In genomic region chr5:24451264-24452029, GRCm38 (mm10) we compare ENCODE assay signal across 8 mouse cellular contexts. TPM values are rescaled to one million over a fixed set of nuclear protein-coding genes. Genes with fewer than 3 reads are reported as not detected.
DNase-seq lines count a peak whose midpoint lies in the region; ATAC-seq and TF ChIP-seq lines count a peak whose summit lies in the region.

No protein-coding gene starts in this region.

- no peaks in the 10 kb centered on the region for H3K36me3 ChIP-seq in heart, embryonic 12.5 days
- no peaks in the 10 kb centered on the region for H3K36me3 ChIP-seq in kidney, postnatal 0 days (ENCODE audit: insufficient read depth, low read length)
- H3K36me3 ChIP-seq in liver, embryonic 14.5 days (replicated peaks; ENCODE audit: control insufficient read depth, insufficient read depth, low read depth) = no peaks in the 10 kb centered on the region
- H3K36me3 ChIP-seq in neural tube, embryonic 11.5 days (ENCODE audit: control insufficient read depth, insufficient read depth, low read length) = peaks cover 2% of the 10 kb centered on the region; the same call in 1 of the 2 replicates
- no peaks in the 10 kb centered on the region for H3K36me3 ChIP-seq in stomach, embryonic 16.5 days (ENCODE audit: control insufficient read depth, insufficient read depth, low read length)

- peak; percentile 63 for ATAC-seq in erythroblast, adult 5-6 weeks (replicated peaks; ENCODE audit: low FRiP score, poor library complexity, severe bottlenecking)
- ATAC-seq in heart, embryonic 12.5 days (ENCODE audit: insufficient number of reproducible peaks, low FRiP score) = peak; percentile 85
- ATAC-seq in kidney, postnatal 0 days (replicated peaks; ENCODE audit: low FRiP score, low read depth) = peak; percentile 67
- peak; percentile 78 for ATAC-seq in liver, embryonic 14.5 days (ENCODE audit: insufficient read depth)
- peak; percentile 64 for ATAC-seq in neural tube, embryonic 11.5 days (ENCODE audit: insufficient read depth, low FRiP score, low TSS enrichment)
- peak; percentile 86 for ATAC-seq in stomach, embryonic 16.5 days (ENCODE audit: insufficient read depth, low FRiP score)

- H3K27ac ChIP-seq in heart, embryonic 12.5 days (ENCODE audit: poor library complexity, severe bottlenecking) = peak overlapping the region; percentile 96
- peak overlapping the region; percentile 86 for H3K27ac ChIP-seq in kidney, postnatal 0 days
- peak overlapping the region; percentile 81 for H3K27ac ChIP-seq in liver, embryonic 14.5 days
- H3K27ac ChIP-seq in neural tube, embryonic 11.5 days (ENCODE audit: low read depth, low read length) = peak overlapping the region; percentile 95
- peak overlapping the region; percentile 95 for H3K27ac ChIP-seq in stomach, embryonic 16.5 days (ENCODE audit: low read length)

- peak; percentile 94 for DNase-seq in CD4-positive, CD25-positive, alpha-beta regulatory T cell, adult 2 months (ENCODE audit: low read depth, low spot score)
- peak; percentile 97 for DNase-seq in brain, embryonic 14.5 days (ENCODE audit: low read depth)
- DNase-seq in kidney, postnatal 0 days (ENCODE audit: low spot score) = peak; percentile 95
- peak; percentile 71 to 73 (median 71) for DNase-seq in liver, embryonic 14.5 days (ENCODE audit: low read depth in 3 of 3, low spot score in 3 of 3)
- DNase-seq in neural tube, embryonic 11.5 days (ENCODE audit: low spot score) = peak; percentile 90

- H3K9me3 ChIP-seq in heart, embryonic 12.5 days (replicated peaks) = no peaks in the 10 kb centered on the region
- no peaks in the 10 kb centered on the region for H3K9me3 ChIP-seq in kidney, postnatal 0 days (replicated peaks; ENCODE audit: low read length)
- H3K9me3 ChIP-seq in liver, embryonic 14.5 days (ENCODE audit: control insufficient read depth, low read length) = no peaks in the 10 kb centered on the region
- H3K9me3 ChIP-seq in neural tube, embryonic 11.5 days (ENCODE audit: control insufficient read depth, low read length) = no peaks in the 10 kb centered on the region
- H3K9me3 ChIP-seq in stomach, embryonic 16.5 days (replicated peaks; ENCODE audit: control insufficient read depth, low read length) = no peaks in the 10 kb centered on the region

- H3K4me2 ChIP-seq in heart, embryonic 12.5 days = peak overlapping the region; percentile 88
- H3K4me2 ChIP-seq in kidney, postnatal 0 days (ENCODE audit: low read length) = peak overlapping the region; percentile 97
- H3K4me2 ChIP-seq in liver, embryonic 14.5 days (ENCODE audit: low read depth) = peak overlapping the region; percentile 100
- peak overlapping the region; percentile 93 for H3K4me2 ChIP-seq in neural tube, embryonic 11.5 days (ENCODE audit: low read depth)
- H3K4me2 ChIP-seq in stomach, embryonic 16.5 days (ENCODE audit: low read depth, low read length) = peak overlapping the region; percentile 85

- H3K4me1 ChIP-seq in heart, embryonic 12.5 days (replicated peaks) = peaks cover 46% of the 10 kb centered on the region
- H3K4me1 ChIP-seq in kidney, postnatal 0 days (replicated peaks; ENCODE audit: insufficient read depth, low read length) = peaks cover 24% of the 10 kb centered on the region
- H3K4me1 ChIP-seq in liver, embryonic 14.5 days (replicated peaks; ENCODE audit: control insufficient read depth in 2 of 2, insufficient read depth in 2 of 2, low read length in 1 of 2) = peaks cover 28% of the 10 kb centered on the region in 2 experiments
- peaks cover 41% of the 10 kb centered on the region for H3K4me1 ChIP-seq in neural tube, embryonic 11.5 days (ENCODE audit: control insufficient read depth, insufficient read depth, low read length)
- peaks cover 49% of the 10 kb centered on the region for H3K4me1 ChIP-seq in stomach, embryonic 16.5 days (ENCODE audit: control insufficient read depth, insufficient read depth, low read length)

- peak overlapping the region; percentile 99 for H3K9ac ChIP-seq in heart, embryonic 12.5 days
- H3K9ac ChIP-seq in kidney, postnatal 0 days (ENCODE audit: low read depth, low read length) = peak overlapping the region; percentile 77
- peak overlapping the region; percentile 89 for H3K9ac ChIP-seq in liver, embryonic 14.5 days (replicated peaks)
- H3K9ac ChIP-seq in neural tube, embryonic 11.5 days (ENCODE audit: low read length) = peak overlapping the region; percentile 96
- H3K9ac ChIP-seq in stomach, embryonic 16.5 days (ENCODE audit: low read length) = peak overlapping the region; percentile 97

- no peak for TF ChIP-seq CTCF in brain, embryonic 14.5 days (IDR thresholded peaks at IDR 0.05; ENCODE audit: borderline replicate concordance, extremely low read depth, insufficient read depth, insufficient read length)
- no peak for TF ChIP-seq CTCF in kidney, postnatal 0 days (IDR thresholded peaks at IDR 0.05; ENCODE audit: low read depth)
- no peak for TF ChIP-seq CTCF in liver, embryonic 14.5 days (IDR thresholded peaks at IDR 0.05; ENCODE audit: low read depth)

- 1% methylated on average over 51 of the region's 66 CpGs for WGBS in heart, embryonic 12.5 days
- 5% methylated on average over 42 of the region's 66 CpGs for WGBS in kidney, postnatal 0 days
- 1% methylated on average over 51 of the region's 66 CpGs for WGBS in liver, embryonic 14.5 days (ENCODE audit: insufficient replicate concordance)
- 3% methylated on average over 45 of the region's 66 CpGs for WGBS in neural tube, embryonic 11.5 days
- WGBS in stomach, embryonic 16.5 days = 3% methylated on average over 38 of the region's 66 CpGs

- peak overlapping the region; percentile 97 for H3K4me3 ChIP-seq in heart, embryonic 12.5 days
- H3K4me3 ChIP-seq in kidney, postnatal 0 days (replicated peaks; ENCODE audit: low read depth, low read length) = peak overlapping the region; percentile 74
- peak overlapping the region; percentile 90 to 94 for H3K4me3 ChIP-seq in liver, embryonic 14.5 days (ENCODE audit: insufficient read depth in 1 of 2, low read depth in 2 of 2, low read length in 2 of 2)
- peak overlapping the region; percentile 92 for H3K4me3 ChIP-seq in neural tube, embryonic 11.5 days (ENCODE audit: low read depth, low read length)
- H3K4me3 ChIP-seq in stomach, embryonic 16.5 days (replicated peaks; ENCODE audit: low read length) = peak overlapping the region; percentile 92

- H3K27me3 ChIP-seq in heart, embryonic 12.5 days (replicated peaks) = no peaks in the 10 kb centered on the region
- no peaks in the 10 kb centered on the region for H3K27me3 ChIP-seq in kidney, postnatal 0 days (ENCODE audit: insufficient read depth, low read length)
- H3K27me3 ChIP-seq in liver, embryonic 14.5 days (ENCODE audit: control insufficient read depth, insufficient read depth, low read length) = no peaks in the 10 kb centered on the region
- no peaks in the 10 kb centered on the region for H3K27me3 ChIP-seq in neural tube, embryonic 11.5 days (ENCODE audit: control insufficient read depth, insufficient read depth, low read length)
- no peaks in the 10 kb centered on the region for H3K27me3 ChIP-seq in stomach, embryonic 16.5 days (ENCODE audit: control insufficient read depth, insufficient read depth, low read length)

- TF ChIP-seq POLR2A in brain, embryonic 14.5 days (IDR thresholded peaks at IDR 0.05; ENCODE audit: borderline replicate concordance, extremely low read depth, insufficient read depth, insufficient read length, poor library complexity, severe bottlenecking) = peak; percentile 97

- TF ChIP-seq EP300 in liver, embryonic 14.5 days (IDR thresholded peaks at IDR 0.05; ENCODE audit: low read depth) = no peak

RNA-seq across cellular contexts. Expression of gene Agap3, which starts 0.5 kb away (rescaled TPM):
- polyA plus RNA-seq in brain, embryonic 14.5 days (2012; rRNA removed) = 176 and 244 TPM in 2 replicates
- total RNA-seq in erythroblast, adult 5-6 weeks (2015; ENCODE audit: low replicate concordance) = 1.0 and 3.5 TPM in 2 replicates
- 10.5 and 14.5 TPM in 2 replicates for total RNA-seq in erythroblast, adult 5-6 weeks (2017; ENCODE audit: low replicate concordance)
- polyA plus RNA-seq in heart, embryonic 12.5 days (2016; fragmentation: Nextera tagmentation; extraction: Ambion mirVana) = 34.9 and 35.2 TPM in 2 replicates
- 23.9 and 26.9 TPM in 2 replicates for polyA plus RNA-seq in kidney, postnatal 0 days (2015; fragmentation: Nextera tagmentation; extraction: Ambion mirVana)
- polyA plus RNA-seq in liver, embryonic 14.5 days (2012; rRNA removed) = 16.9 and 17.8 TPM in 2 replicates
- polyA plus RNA-seq in liver, embryonic 14.5 days (2014; fragmentation: Nextera tagmentation; extraction: Ambion mirVana) = 6.6 and 10.1 TPM in 2 replicates
- 61.0 and 72.0 TPM in 2 replicates for polyA plus RNA-seq in neural tube, embryonic 11.5 days (2014; fragmentation: Nextera tagmentation; extraction: Ambion mirVana)
- polyA plus RNA-seq in stomach, embryonic 16.5 days (2015; fragmentation: Nextera tagmentation; extraction: Ambion mirVana) = 13.0 and 14.7 TPM in 2 replicates

RNA-seq across cellular contexts. Expression of gene Tmub1, which starts 3.8 kb away (rescaled TPM):
- polyA plus RNA-seq in brain, embryonic 14.5 days (2012; rRNA removed) = 60.7 and 67.7 TPM in 2 replicates
- 2.9 and 3.7 TPM in 2 replicates for total RNA-seq in erythroblast, adult 5-6 weeks (2015; ENCODE audit: low replicate concordance)
- total RNA-seq in erythroblast, adult 5-6 weeks (2017; ENCODE audit: low replicate concordance) = 2.0 and 4.3 TPM in 2 replicates
- polyA plus RNA-seq in heart, embryonic 12.5 days (2016; fragmentation: Nextera tagmentation; extraction: Ambion mirVana) = 18.9 and 19.7 TPM in 2 replicates
- polyA plus RNA-seq in kidney, postnatal 0 days (2015; fragmentation: Nextera tagmentation; extraction: Ambion mirVana) = 27.0 and 28.0 TPM in 2 replicates
- polyA plus RNA-seq in liver, embryonic 14.5 days (2012; rRNA removed) = 5.3 and 7.6 TPM in 2 replicates
- polyA plus RNA-seq in liver, embryonic 14.5 days (2014; fragmentation: Nextera tagmentation; extraction: Ambion mirVana) = 4.0 and 6.5 TPM in 2 replicates
- 31.5 and 33.1 TPM in 2 replicates for polyA plus RNA-seq in neural tube, embryonic 11.5 days (2014; fragmentation: Nextera tagmentation; extraction: Ambion mirVana)
- polyA plus RNA-seq in stomach, embryonic 16.5 days (2015; fragmentation: Nextera tagmentation; extraction: Ambion mirVana) = 23.5 and 27.0 TPM in 2 replicates

RNA-seq across cellular contexts. Expression of gene Fastk, which starts 6.4 kb away (rescaled TPM):
- 152 and 248 TPM in 2 replicates for polyA plus RNA-seq in brain, embryonic 14.5 days (2012; rRNA removed)
- total RNA-seq in erythroblast, adult 5-6 weeks (2015; ENCODE audit: low replicate concordance) = 9.2 and 25.1 TPM in 2 replicates
- 4.3 and 9.1 TPM in 2 replicates for total RNA-seq in erythroblast, adult 5-6 weeks (2017; ENCODE audit: low replicate concordance)
- 172 and 175 TPM in 2 replicates for polyA plus RNA-seq in heart, embryonic 12.5 days (2016; fragmentation: Nextera tagmentation; extraction: Ambion mirVana)
- polyA plus RNA-seq in kidney, postnatal 0 days (2015; fragmentation: Nextera tagmentation; extraction: Ambion mirVana) = 117 and 120 TPM in 2 replicates
- 59.9 and 82.4 TPM in 2 replicates for polyA plus RNA-seq in liver, embryonic 14.5 days (2012; rRNA removed)
- polyA plus RNA-seq in liver, embryonic 14.5 days (2014; fragmentation: Nextera tagmentation; extraction: Ambion mirVana) = 40.8 and 47.2 TPM in 2 replicates
- 89.7 and 93.7 TPM in 2 replicates for polyA plus RNA-seq in neural tube, embryonic 11.5 days (2014; fragmentation: Nextera tagmentation; extraction: Ambion mirVana)
- 93.4 and 94.4 TPM in 2 replicates for polyA plus RNA-seq in stomach, embryonic 16.5 days (2015; fragmentation: Nextera tagmentation; extraction: Ambion mirVana)

RNA-seq across cellular contexts. Expression of gene Slc4a2, which starts 27.8 kb away (rescaled TPM):
- polyA plus RNA-seq in brain, embryonic 14.5 days (2012; rRNA removed) = 38.9 and 41.4 TPM in 2 replicates
- total RNA-seq in erythroblast, adult 5-6 weeks (2015; ENCODE audit: low replicate concordance) = 1.7 and 16.1 TPM in 2 replicates
- 6.3 and 15.9 TPM in 2 replicates for total RNA-seq in erythroblast, adult 5-6 weeks (2017; ENCODE audit: low replicate concordance)
- 31.1 and 39.4 TPM in 2 replicates for polyA plus RNA-seq in heart, embryonic 12.5 days (2016; fragmentation: Nextera tagmentation; extraction: Ambion mirVana)
- polyA plus RNA-seq in kidney, postnatal 0 days (2015; fragmentation: Nextera tagmentation; extraction: Ambion mirVana) = 30.8 and 35.5 TPM in 2 replicates
- 11.6 and 12.9 TPM in 2 replicates for polyA plus RNA-seq in liver, embryonic 14.5 days (2012; rRNA removed)
- polyA plus RNA-seq in liver, embryonic 14.5 days (2014; fragmentation: Nextera tagmentation; extraction: Ambion mirVana) = 5.6 and 6.0 TPM in 2 replicates
- polyA plus RNA-seq in neural tube, embryonic 11.5 days (2014; fragmentation: Nextera tagmentation; extraction: Ambion mirVana) = 18.0 and 18.1 TPM in 2 replicates
- polyA plus RNA-seq in stomach, embryonic 16.5 days (2015; fragmentation: Nextera tagmentation; extraction: Ambion mirVana) = 46.5 and 51.8 TPM in 2 replicates

RNA-seq across cellular contexts. Expression of gene Cdk5, which starts 28.1 kb away (rescaled TPM):
- 159 and 252 TPM in 2 replicates for polyA plus RNA-seq in brain, embryonic 14.5 days (2012; rRNA removed)
- total RNA-seq in erythroblast, adult 5-6 weeks (2015; ENCODE audit: low replicate concordance) = 0.58 and 4.2 TPM in 2 replicates
- total RNA-seq in erythroblast, adult 5-6 weeks (2017; ENCODE audit: low replicate concordance) = 2.5 and 3.5 TPM in 2 replicates
- 32.0 and 35.9 TPM in 2 replicates for polyA plus RNA-seq in heart, embryonic 12.5 days (2016; fragmentation: Nextera tagmentation; extraction: Ambion mirVana)
- polyA plus RNA-seq in kidney, postnatal 0 days (2015; fragmentation: Nextera tagmentation; extraction: Ambion mirVana) = 47.2 and 51.3 TPM in 2 replicates
- 9.9 and 10.3 TPM in 2 replicates for polyA plus RNA-seq in liver, embryonic 14.5 days (2012; rRNA removed)
- 8.2 and 8.9 TPM in 2 replicates for polyA plus RNA-seq in liver, embryonic 14.5 days (2014; fragmentation: Nextera tagmentation; extraction: Ambion mirVana)
- polyA plus RNA-seq in neural tube, embryonic 11.5 days (2014; fragmentation: Nextera tagmentation; extraction: Ambion mirVana) = 59.1 and 64.9 TPM in 2 replicates
- polyA plus RNA-seq in stomach, embryonic 16.5 days (2015; fragmentation: Nextera tagmentation; extraction: Ambion mirVana) = 44.9 TPM in 2 replicates

Comparison
In these comparisons a context has a peak if more than half of its experiments do, and no peak if none do; other contexts are left out.
1. Peak in every context shown above with its lines: DNase-seq, ATAC-seq, H3K4me3 ChIP-seq and H3K27ac ChIP-seq.